Mouse (Mus musculus): ENCODE data around the gene Il18. TPM values are rescaled to one million over a fixed set of nuclear protein-coding genes. Genes with fewer than 3 reads are reported as not detected.

The Il18 gene
- polyA plus RNA-seq, 1 experiment from 2014 or later, result 13.7 TPM

- no peaks in the 10 kb centered on the region for H3K9me3 ChIP-seq
- ATAC-seq (ENCODE audit: insufficient read depth, low FRiP score, low read depth), result no peak
- no peaks in the 10 kb centered on the region for H3K36me3 ChIP-seq
- H3K4me2 ChIP-seq, result no peak overlapping the region
- H3K27ac ChIP-seq, result no peak overlapping the region
- H3K4me3 ChIP-seq (replicated peaks), result no peak overlapping the region
- 34% methylated on average over 2 of the region's 2 CpGs for WGBS
- H3K4me1 ChIP-seq, result peaks cover 10% of the 10 kb centered on the region
- no peak overlapping the region for H3K9ac ChIP-seq
- H3K27me3 ChIP-seq (replicated peaks), result no peaks in the 10 kb centered on the region
These were observed 23.7 kb upstream of the Il18 start for GRCm38 (mm10) chr9:50530890-50531289.

- Histone ChIP-seq H3K4me3 (replicated peaks) (no peak overlapping the region), H3K9me3 (no peaks in the 10 kb centered on the region), H3K4me1 (no peaks in the 10 kb centered on the region), H3K27ac (no peak overlapping the region), H3K27me3 (replicated peaks) (no peaks in the 10 kb centered on the region), H3K4me2 (no peak overlapping the region), H3K36me3 (no peaks in the 10 kb centered on the region), H3K9ac (no peak overlapping the region)
- 72% methylated on average over 11 of the region's 11 CpGs for WGBS
- ATAC-seq (ENCODE audit: insufficient read depth, low FRiP score, low read depth), result no peak
These were observed 21.3 kb upstream of the Il18 start for GRCm38 (mm10) chr9:50533328-50533727.

- no peak overlapping the region for H3K4me2 ChIP-seq
- H3K4me1 ChIP-seq, result no peaks in the 10 kb centered on the region
- H3K36me3 ChIP-seq, result no peaks in the 10 kb centered on the region
- no peak for ATAC-seq (ENCODE audit: insufficient read depth, low FRiP score, low read depth)
- no peaks in the 10 kb centered on the region for H3K9me3 ChIP-seq
- no peaks in the 10 kb centered on the region for H3K27me3 ChIP-seq (replicated peaks)
- H3K4me3 ChIP-seq (replicated peaks), result no peak overlapping the region
- no peak overlapping the region for H3K9ac ChIP-seq
- no peak overlapping the region for H3K27ac ChIP-seq
- 74% methylated on average over 3 of the region's 3 CpGs for WGBS
These were observed 20.8 kb upstream of the Il18 start for GRCm38 (mm10) chr9:50533791-50534190.

GRCm38 (mm10) chr9:50535930-50536329, 18.7 kb upstream of the Il18 start:
- Histone ChIP-seq H3K4me2 (no peak overlapping the region), H3K27ac (no peak overlapping the region), H3K4me1 (no peaks in the 10 kb centered on the region), H3K36me3 (no peaks in the 10 kb centered on the region), H3K27me3 (replicated peaks) (no peaks in the 10 kb centered on the region), H3K4me3 (replicated peaks) (no peak overlapping the region), H3K9me3 (no peaks in the 10 kb centered on the region), H3K9ac (no peak overlapping the region)
- 58% methylated on average over 5 of the region's 5 CpGs for WGBS
- ATAC-seq (ENCODE audit: insufficient read depth, low FRiP score, low read depth), result no peak

GRCm38 (mm10) chr9:50536603-50537135, 18.0 kb upstream of the Il18 start:
- 67% methylated on average over 7 of the region's 7 CpGs for WGBS
- Histone ChIP-seq H3K9me3 (no peaks in the 10 kb centered on the region), H3K27ac (no peak overlapping the region), H3K4me3 (replicated peaks) (no peak overlapping the region), H3K9ac (no peak overlapping the region), H3K36me3 (no peaks in the 10 kb centered on the region), H3K4me1 (no peaks in the 10 kb centered on the region), H3K27me3 (replicated peaks) (no peaks in the 10 kb centered on the region), H3K4me2 (no peak overlapping the region)
- no peak for ATAC-seq (ENCODE audit: insufficient read depth, low FRiP score, low read depth)

GRCm38 (mm10) chr9:50537295-50537694, 17.3 kb upstream of the Il18 start:
- H3K4me1 ChIP-seq, result no peaks in the 10 kb centered on the region
- WGBS, result 43% methylated on average over 4 of the region's 4 CpGs
- H3K4me3 ChIP-seq (replicated peaks), result no peak overlapping the region
- no peak for ATAC-seq (ENCODE audit: insufficient read depth, low FRiP score, low read depth)
- no peak overlapping the region for H3K9ac ChIP-seq
- H3K9me3 ChIP-seq, result no peaks in the 10 kb centered on the region
- H3K27ac ChIP-seq, result no peak overlapping the region
- H3K27me3 ChIP-seq (replicated peaks), result no peaks in the 10 kb centered on the region
- no peak overlapping the region for H3K4me2 ChIP-seq
- H3K36me3 ChIP-seq, result no peaks in the 10 kb centered on the region

- Histone ChIP-seq H3K4me3 (replicated peaks) (no peak overlapping the region), H3K27me3 (replicated peaks) (no peaks in the 10 kb centered on the region), H3K27ac (no peak overlapping the region), H3K9ac (no peak overlapping the region), H3K36me3 (no peaks in the 10 kb centered on the region), H3K4me1 (no peaks in the 10 kb centered on the region), H3K9me3 (no peaks in the 10 kb centered on the region), H3K4me2 (no peak overlapping the region)
- ATAC-seq (ENCODE audit: insufficient read depth, low FRiP score, low read depth), result no peak
- WGBS, result 51% methylated on average over 7 of the region's 7 CpGs
These were observed 14.5 kb upstream of the Il18 start for GRCm38 (mm10) chr9:50540170-50540569.

- no peak overlapping the region for H3K27ac ChIP-seq
- no peak for ATAC-seq (ENCODE audit: insufficient read depth, low FRiP score, low read depth)
- H3K4me2 ChIP-seq, result no peak overlapping the region
- H3K9ac ChIP-seq, result no peak overlapping the region
- H3K4me3 ChIP-seq (replicated peaks), result no peak overlapping the region
- H3K9me3 ChIP-seq, result no peaks in the 10 kb centered on the region
- H3K4me1 ChIP-seq, result no peaks in the 10 kb centered on the region
- no peaks in the 10 kb centered on the region for H3K27me3 ChIP-seq (replicated peaks)
- H3K36me3 ChIP-seq, result no peaks in the 10 kb centered on the region
- WGBS, result 74% methylated on average over 9 of the region's 9 CpGs
These were observed 12.2 kb upstream of the Il18 start for GRCm38 (mm10) chr9:50542401-50542800.

GRCm38 (mm10) chr9:50547859-50548478, 6.7 kb upstream of the Il18 start:
- WGBS, result 44% methylated on average over 5 of the region's 5 CpGs
- no peak overlapping the region for H3K4me2 ChIP-seq
- H3K36me3 ChIP-seq, result no peaks in the 10 kb centered on the region
- H3K27ac ChIP-seq, result no peak overlapping the region
- H3K4me1 ChIP-seq, result no peaks in the 10 kb centered on the region
- H3K27me3 ChIP-seq (replicated peaks), result no peaks in the 10 kb centered on the region
- H3K9me3 ChIP-seq, result no peaks in the 10 kb centered on the region
- H3K9ac ChIP-seq, result no peak overlapping the region
- no peak for ATAC-seq (ENCODE audit: insufficient read depth, low FRiP score, low read depth)
- no peak overlapping the region for H3K4me3 ChIP-seq (replicated peaks)

- Histone ChIP-seq H3K4me3 (replicated peaks) (no peak overlapping the region), H3K9me3 (no peaks in the 10 kb centered on the region), H3K27ac (no peak overlapping the region), H3K4me1 (no peaks in the 10 kb centered on the region), H3K36me3 (no peaks in the 10 kb centered on the region), H3K9ac (no peak overlapping the region), H3K27me3 (replicated peaks) (no peaks in the 10 kb centered on the region), H3K4me2 (no peak overlapping the region)
- ATAC-seq (ENCODE audit: insufficient read depth, low FRiP score, low read depth), result no peak
- 71% methylated on average over 4 of the region's 4 CpGs for WGBS
These were observed 5.7 kb upstream of the Il18 start for GRCm38 (mm10) chr9:50548936-50549335.

GRCm38 (mm10) chr9:50552206-50552605, 2.4 kb upstream of the Il18 start:
- 70% methylated on average over 5 of the region's 5 CpGs for WGBS
- H3K4me1 ChIP-seq, result no peaks in the 10 kb centered on the region
- no peak overlapping the region for H3K9ac ChIP-seq
- no peak overlapping the region for H3K4me2 ChIP-seq
- no peak overlapping the region for H3K27ac ChIP-seq
- H3K36me3 ChIP-seq, result no peaks in the 10 kb centered on the region
- H3K27me3 ChIP-seq (replicated peaks), result no peaks in the 10 kb centered on the region
- H3K9me3 ChIP-seq, result no peaks in the 10 kb centered on the region
- no peak overlapping the region for H3K4me3 ChIP-seq (replicated peaks)
- ATAC-seq (ENCODE audit: insufficient read depth, low FRiP score, low read depth), result no peak

- no peaks in the 10 kb centered on the region for H3K9me3 ChIP-seq
- H3K36me3 ChIP-seq, result no peaks in the 10 kb centered on the region
- no peaks in the 10 kb centered on the region for H3K4me1 ChIP-seq
- no peak overlapping the region for H3K4me2 ChIP-seq
- no peak overlapping the region for H3K4me3 ChIP-seq (replicated peaks)
- H3K27me3 ChIP-seq (replicated peaks), result no peaks in the 10 kb centered on the region
- ATAC-seq (ENCODE audit: insufficient read depth, low FRiP score, low read depth), result no peak
- WGBS, result 68% methylated on average over 2 of the region's 2 CpGs
- no peak overlapping the region for H3K27ac ChIP-seq
- no peak overlapping the region for H3K9ac ChIP-seq
These were observed 1.1 kb upstream of the Il18 start for GRCm38 (mm10) chr9:50553547-50553946.

GRCm38 (mm10) chr9:50555094-50555446, 443 bp downstream of the Il18 start, which contains the start of gene Bco2:
Gene Bco2, minus strand, starts transcription at chr9:50555181.
- Histone ChIP-seq H3K9me3 (no peaks in the 10 kb centered on the region), H3K27me3 (replicated peaks) (no peaks in the 10 kb centered on the region), H3K36me3 (no peaks in the 10 kb centered on the region), H3K4me1 (no peaks in the 10 kb centered on the region), H3K4me2 (peak within 1 kb of the TSS; percentile 6; the same call in 1 of the 2 replicates), H3K27ac (peak within 1 kb of the TSS; percentile 35; the same call in 1 of the 2 replicates), H3K4me3 (replicated peaks) (no peak within 1 kb of the TSS), H3K9ac (no peak within 1 kb of the TSS)
- 39% methylated on average over 2 of the region's 2 CpGs for WGBS
- ATAC-seq (ENCODE audit: insufficient read depth, low FRiP score, low read depth), result no peak
